Mouse (Mus musculus) midbrain, embryonic 14.5 days (tissue): Measurements from ENCODE around the gene Shisa7. TPM values are rescaled to one million over a fixed set of nuclear protein-coding genes. Genes with fewer than 3 reads are reported as not detected.
"Not testable (repeated sequence)": the region's sequence is repeated elsewhere in the genome, so short reads cannot be mapped to it uniquely, and the experiment has no call there.

ENCODE experiments used
- ATAC-seq: fragments of 200-750 bp; cut with Nextera tagmentation; 2 replicates; pipeline ENCODE4 v1.8.0; 2017; ENCODE audit warnings: moderate number of reproducible peaks, moderate library complexity; ENCODE audit not compliant: low FRiP score, low TSS enrichment
- DNase-seq: peaks from one replicate; pipeline ENCODE4 v3.0.0-alpha.2; 2015
- H3K27ac ChIP-seq: fragments of 300-500 bp; sonication (generic); replicated peaks from 2 replicates; pipeline ENCODE4 v1.5.1; 2014; ENCODE audit warnings: mild to moderate bottlenecking, low read depth, low read length, moderate library complexity
- H3K27me3 ChIP-seq: fragments of 300-500 bp; sonication (generic); 2 replicates; pipeline ENCODE4 v1.6.1; 2014; ENCODE audit warnings: low read length, control low read depth, mixed read lengths; ENCODE audit not compliant: control insufficient read depth, insufficient read depth
- H3K36me3 ChIP-seq: fragments of 300-500 bp; sonication (generic); 2 replicates; pipeline ENCODE4 v1.6.1; 2014; ENCODE audit warnings: low read length, control low read depth; ENCODE audit not compliant: control insufficient read depth, insufficient read depth
- H3K4me1 ChIP-seq: fragments of 300-500 bp; sonication (generic); 2 replicates; pipeline ENCODE4 v1.6.1; 2014; ENCODE audit warnings: mild to moderate bottlenecking, antibody characterized with exemption, low read length, control low read depth; ENCODE audit not compliant: control insufficient read depth, insufficient read depth
- H3K4me2 ChIP-seq: fragments of 300-500 bp; sonication (generic); 2 replicates; pipeline ENCODE4 v1.6.1; 2014; ENCODE audit warnings: mild to moderate bottlenecking, low read length, moderate library complexity
- H3K4me3 ChIP-seq: fragments of 300-500 bp; sonication (generic); replicated peaks from 2 replicates; pipeline ENCODE4 v1.5.1; 2014; ENCODE audit warnings: low read depth, low read length
- H3K9ac ChIP-seq: fragments of 300-500 bp; sonication (generic); replicated peaks from 2 replicates; pipeline ENCODE4 v1.6.1; 2014; ENCODE audit warnings: mild to moderate bottlenecking, low read length, moderate library complexity
- H3K9me3 ChIP-seq: fragments of 300-500 bp; sonication (generic); 2 replicates; pipeline ENCODE4 v1.6.1; 2016; ENCODE audit warnings: low read length, control low read depth, mixed read lengths; ENCODE audit not compliant: control insufficient read depth
- WGBS: fragments of 180-500 bp; shearing (Covaris S2); extraction: QIAGEN DNeasy Blood & Tissue Kit; methylation state at CpG from one replicate; pipeline ENCODE4 v1.1.7; 2014; 5-methylcytosine and 5-hydroxymethylcytosine counted together
- polyA plus RNA-seq: library from polyadenylated mRNA; unstranded; fragments of >200 nt; fragmentation: Nextera tagmentation; extraction: Ambion mirVana; gene quantifications from 2 replicates; pipeline ENCODE4 v1.2.1, GENCODE M21; 2014

Gene Shisa7
- polyA plus RNA-seq, result 14.0 and 19.4 TPM in 2 replicates

- no peaks in the 10 kb centered on the region for H3K9me3 ChIP-seq
- under 1% methylated on average over 40 of the region's 41 CpGs for WGBS
- peak within 1 kb of the TSS; percentile 86 for H3K4me2 ChIP-seq
- ATAC-seq (peak; percentile 60), DNase-seq (no peak)
- peak within 1 kb of the TSS; percentile 64 for H3K4me3 ChIP-seq
- H3K27ac ChIP-seq, result peak within 1 kb of the TSS; percentile 85
- H3K27me3 ChIP-seq, result no peaks in the 10 kb centered on the region
- H3K36me3 ChIP-seq, result no peaks in the 10 kb centered on the region
- H3K4me1 ChIP-seq, result peaks cover 20% of the 10 kb centered on the region
- H3K9ac ChIP-seq, result peak within 1 kb of the TSS; percentile 68
These were observed at the start of gene Shisa7 for GRCm38 (mm10) chr7:4844245-4844916. Gene Shisa7 (minus strand): TSS chr7:4844696.

- ATAC-seq, result no peak
These were observed 42.2 kb upstream of the Shisa7 start for GRCm38 (mm10) chr7:4886680-4887079.

GRCm38 (mm10) chr7:4879036-4879435 lies 34.5 kb upstream of the Shisa7 start:
- not testable (repeated sequence) for H3K27ac ChIP-seq, ATAC-seq, H3K9ac ChIP-seq, H3K27me3 ChIP-seq, H3K36me3 ChIP-seq, DNase-seq, H3K4me2 ChIP-seq, H3K4me3 ChIP-seq, H3K9me3 ChIP-seq, H3K4me1 ChIP-seq
- WGBS, result 81% methylated on average over 1 of the region's 1 CpGs

More at GRCm38 (mm10) chr7:4886680-4887079, 42.2 kb upstream of the Shisa7 start:
- DNase-seq, result no peak
- H3K9ac ChIP-seq, result no peak overlapping the region
- H3K36me3 ChIP-seq, result no peaks in the 10 kb centered on the region
- 94% methylated on average over 4 of the region's 4 CpGs for WGBS
- no peak overlapping the region for H3K27ac ChIP-seq
- no peaks in the 10 kb centered on the region for H3K27me3 ChIP-seq
- H3K9me3 ChIP-seq, result no peaks in the 10 kb centered on the region
- no peaks in the 10 kb centered on the region for H3K4me1 ChIP-seq
- H3K4me2 ChIP-seq, result no peak overlapping the region
- no peak overlapping the region for H3K4me3 ChIP-seq

GRCm38 (mm10) chr7:4878186-4878585 lies 33.7 kb upstream of the Shisa7 start:
- H3K9me3 ChIP-seq, result no peaks in the 10 kb centered on the region
- H3K27ac ChIP-seq, result no peak overlapping the region
- no peak for ATAC-seq
- no peak for DNase-seq
- no peaks in the 10 kb centered on the region for H3K36me3 ChIP-seq
- H3K4me2 ChIP-seq, result no peak overlapping the region
- no peak overlapping the region for H3K9ac ChIP-seq
- no peak overlapping the region for H3K4me3 ChIP-seq
- no peaks in the 10 kb centered on the region for H3K27me3 ChIP-seq
- H3K4me1 ChIP-seq, result peaks cover 9% of the 10 kb centered on the region

- Histone ChIP-seq H3K9me3 (no peaks in the 10 kb centered on the region), H3K4me3 (peak overlapping the region; percentile 42), H3K36me3 (no peaks in the 10 kb centered on the region), H3K4me1 (peaks cover 9% of the 10 kb centered on the region), H3K4me2 (peak overlapping the region; percentile 87), H3K27ac (no peak overlapping the region), H3K27me3 (no peaks in the 10 kb centered on the region), H3K9ac (peak overlapping the region; percentile 48)
- 9% methylated on average over 11 of the region's 11 CpGs for WGBS
- DNase-seq, result no peak
- peak; percentile 15; the same call in 1 of the 2 replicates for ATAC-seq
These were observed 32.7 kb upstream of the Shisa7 start for GRCm38 (mm10) chr7:4877226-4877625.

- H3K4me3 ChIP-seq, result peak within 1 kb of the TSS; percentile 42
- no peaks in the 10 kb centered on the region for H3K27me3 ChIP-seq
- DNase-seq, result peak; percentile 96
- peak within 1 kb of the TSS; percentile 87 for H3K4me2 ChIP-seq
- peaks cover 9% of the 10 kb centered on the region for H3K4me1 ChIP-seq
- peak within 1 kb of the TSS; percentile 61; the same call in 1 of the 2 replicates for H3K27ac ChIP-seq
- no peaks in the 10 kb centered on the region for H3K9me3 ChIP-seq
- no peaks in the 10 kb centered on the region for H3K36me3 ChIP-seq
- H3K9ac ChIP-seq, result peak within 1 kb of the TSS; percentile 48
- ATAC-seq, result peak; percentile 99
- WGBS, result under 1% methylated on average over 22 of the region's 22 CpGs
These were observed 32.3 kb upstream of the Shisa7 start, which contains the start of gene Isoc2a for GRCm38 (mm10) chr7:4876753-4877221. Gene Isoc2a (plus strand): TSS chr7:4877153.

GRCm38 (mm10) chr7:4870133-4870532 lies 25.6 kb upstream of the Shisa7 start, which contains the start of gene Isoc2b:
Gene Isoc2b (minus strand): TSS chr7:4870258.
- Histone ChIP-seq H3K4me1 (no peaks in the 10 kb centered on the region; the same call in 1 of the 2 replicates), H3K27me3 (no peaks in the 10 kb centered on the region), H3K9me3 (no peaks in the 10 kb centered on the region), H3K4me3 (no peak within 1 kb of the TSS), H3K4me2 (no peak within 1 kb of the TSS), H3K36me3 (no peaks in the 10 kb centered on the region), H3K9ac (no peak within 1 kb of the TSS), H3K27ac (no peak within 1 kb of the TSS)
- WGBS, result 63% methylated on average over 6 of the region's 6 CpGs
- DNase-seq, result no peak
- ATAC-seq, result no peak

- Histone ChIP-seq H3K9ac (peak overlapping the region; percentile 57), H3K36me3 (no peaks in the 10 kb centered on the region), H3K27me3 (no peaks in the 10 kb centered on the region), H3K27ac (peak overlapping the region; percentile 74), H3K4me2 (peak overlapping the region; percentile 69), H3K4me3 (peak overlapping the region; percentile 47), H3K4me1 (no peaks in the 10 kb centered on the region; the same call in 1 of the 2 replicates), H3K9me3 (no peaks in the 10 kb centered on the region)
- 30% methylated on average over 10 of the region's 10 CpGs for WGBS
- peak; percentile 7 for DNase-seq
- ATAC-seq, result no peak
These were observed 22.2 kb upstream of the Shisa7 start for GRCm38 (mm10) chr7:4866631-4867180.
